Mouse (Mus musculus): ENCODE data around the gene Mfsd14b. TPM values are rescaled to one million over a fixed set of nuclear protein-coding genes. Genes with fewer than 3 reads are reported as not detected.

Gene Mfsd14b
- polyA plus RNA-seq, 1 experiment from 2014 or later = 41.0 TPM

DNA sequence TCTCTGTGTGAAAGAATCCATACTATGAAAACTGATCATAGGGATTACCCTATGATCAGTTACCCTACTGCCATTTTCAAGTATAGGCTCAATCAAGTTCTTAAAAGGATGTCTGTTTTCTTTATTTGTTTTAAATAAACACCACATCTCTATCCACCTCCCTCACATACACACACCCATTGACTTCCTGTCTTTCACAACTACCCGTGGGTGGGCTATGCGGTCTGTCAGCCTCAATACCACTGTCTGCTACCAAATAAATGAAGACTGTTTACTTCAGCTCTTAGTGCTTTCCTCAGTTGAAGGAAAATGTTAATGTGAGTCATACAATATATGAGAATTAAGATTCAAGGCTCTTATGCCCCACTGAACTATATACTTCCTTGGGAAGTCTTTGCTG, 42.8 kb downstream of the Mfsd14b start:
- no peak overlapping the region for H3K9ac ChIP-seq (replicated peaks)
- ATAC-seq (ENCODE audit: low FRiP score, low read depth) = no peak
- H3K27me3 ChIP-seq = no peaks in the 10 kb centered on the region
- WGBS = 88% methylated on average over 2 of the region's 2 CpGs
- H3K27ac ChIP-seq (replicated peaks) = no peak overlapping the region
- H3K36me3 ChIP-seq = peaks cover 22% of the 10 kb centered on the region
- no peaks in the 10 kb centered on the region for H3K4me1 ChIP-seq
- no peak overlapping the region for H3K4me2 ChIP-seq (replicated peaks)
- no peak overlapping the region for H3K4me3 ChIP-seq
- H3K9me3 ChIP-seq = no peaks in the 10 kb centered on the region

- 86% methylated on average over 9 of the region's 9 CpGs for WGBS
- ATAC-seq (ENCODE audit: low FRiP score, low read depth) = no peak
- Histone ChIP-seq H3K27me3 (no peaks in the 10 kb centered on the region), H3K4me3 (no peak within 1 kb of the TSS), H3K4me1 (no peaks in the 10 kb centered on the region), H3K36me3 (no peaks in the 10 kb centered on the region), H3K9me3 (no peaks in the 10 kb centered on the region), H3K9ac (replicated peaks) (no peak within 1 kb of the TSS), H3K4me2 (replicated peaks) (no peak within 1 kb of the TSS), H3K27ac (replicated peaks) (no peak within 1 kb of the TSS)
Observed at GRCm38 (mm10) chr13:65052660-65053059, 60.1 kb downstream of the Mfsd14b start, which contains the start of gene Prss47. Gene Prss47 (minus strand): TSS chr13:65052760.

GRCm38 (mm10) chr13:65035057-65035456, 77.7 kb downstream of the Mfsd14b start:
- no peak overlapping the region for H3K4me2 ChIP-seq (replicated peaks)
- no peak for ATAC-seq (ENCODE audit: low FRiP score, low read depth)
- H3K4me1 ChIP-seq = no peaks in the 10 kb centered on the region
- H3K4me3 ChIP-seq = no peak overlapping the region
- H3K36me3 ChIP-seq = no peaks in the 10 kb centered on the region
- 66% methylated on average over 4 of the region's 4 CpGs for WGBS
- H3K9ac ChIP-seq (replicated peaks) = no peak overlapping the region
- no peak overlapping the region for H3K27ac ChIP-seq (replicated peaks)
- no peaks in the 10 kb centered on the region for H3K27me3 ChIP-seq
- no peaks in the 10 kb centered on the region for H3K9me3 ChIP-seq

- Histone ChIP-seq H3K9ac (replicated peaks) (no peak within 1 kb of the TSS), H3K4me2 (replicated peaks) (no peak within 1 kb of the TSS), H3K27ac (replicated peaks) (no peak within 1 kb of the TSS), H3K36me3 (no peaks in the 10 kb centered on the region), H3K4me3 (no peak within 1 kb of the TSS), H3K4me1 (no peaks in the 10 kb centered on the region), H3K9me3 (no peaks in the 10 kb centered on the region), H3K27me3 (no peaks in the 10 kb centered on the region)
- ATAC-seq (ENCODE audit: low FRiP score, low read depth) = no peak
Observed at GRCm38 (mm10) chr13:65032758-65033157, 80.0 kb downstream of the Mfsd14b start, which contains the start of gene Spata31d1c. Gene Spata31d1c (plus strand): TSS chr13:65033058.

Other genes with a start within 250 kb of the Mfsd14b start
- 0.08 and 0.10 TPM in 2 replicates for gene Cntnap3, start 209.0 kb downstream of the Mfsd14b start, polyA plus RNA-seq (2016; fragmentation: Nextera tagmentation; extraction: Ambion mirVana)
- not detected in 2 replicates for gene Spata31, start 195.6 kb downstream of the Mfsd14b start, polyA plus RNA-seq (2016; fragmentation: Nextera tagmentation; extraction: Ambion mirVana)
- gene Spata31d1c, start 79.9 kb downstream of the Mfsd14b start, polyA plus RNA-seq (2016; fragmentation: Nextera tagmentation; extraction: Ambion mirVana) = not detected in 2 replicates
- not detected in 2 replicates for gene Prss47, start 60.2 kb downstream of the Mfsd14b start, polyA plus RNA-seq (2016; fragmentation: Nextera tagmentation; extraction: Ambion mirVana)
- not detected in 2 replicates for gene Olfr465-ps1, start 25.1 kb upstream of the Mfsd14b start, polyA plus RNA-seq (2016; fragmentation: Nextera tagmentation; extraction: Ambion mirVana)
- gene Olfr466, start 37.3 kb upstream of the Mfsd14b start, polyA plus RNA-seq (2016; fragmentation: Nextera tagmentation; extraction: Ambion mirVana) = not detected in 2 replicates
- gene Nlrp4f, start 93.0 kb upstream of the Mfsd14b start, polyA plus RNA-seq (2016; fragmentation: Nextera tagmentation; extraction: Ambion mirVana) = 0.69 TPM in 1 of 2 replicates, not detected in the other
- not detected in 2 replicates for gene Gm10775, start 146.6 kb upstream of the Mfsd14b start, polyA plus RNA-seq (2016; fragmentation: Nextera tagmentation; extraction: Ambion mirVana)
- gene Zfp369, start 165.8 kb upstream of the Mfsd14b start, polyA plus RNA-seq (2016; fragmentation: Nextera tagmentation; extraction: Ambion mirVana) = 23.3 and 26.8 TPM in 2 replicates

All from midbrain, embryonic 12.5 days (tissue).